Mouse (Mus musculus) hindbrain, embryonic 11.5 days (tissue): ENCODE data around the gene Klhl29. TPM values are rescaled to one million over a fixed set of nuclear protein-coding genes. Genes with fewer than 3 reads are reported as not detected.

ENCODE experiments used
- ATAC-seq: fragments of 200-750 bp; cut with Nextera tagmentation; 2 replicates; pipeline ENCODE4 v1.8.0; 2017; ENCODE audit warnings: mild to moderate bottlenecking, moderate TSS enrichment, moderate library complexity; ENCODE audit not compliant: low FRiP score
- DNase-seq: peaks from one replicate; pipeline ENCODE4 v3.0.0-alpha.2; 2015; ENCODE audit warnings: low spot score
- H3K27ac ChIP-seq: fragments of 300-500 bp; sonication (generic); 2 replicates; pipeline ENCODE4 v1.5.1; 2014; ENCODE audit warnings: mild to moderate bottlenecking, low read depth, low read length
- H3K27me3 ChIP-seq: fragments of 300-500 bp; sonication (generic); 2 replicates; pipeline ENCODE4 v1.6.1; 2014; ENCODE audit warnings: mild to moderate bottlenecking, low read length, moderate library complexity, mixed read lengths; ENCODE audit not compliant: control insufficient read depth, insufficient read depth
- H3K36me3 ChIP-seq: fragments of 300-500 bp; sonication (generic); 2 replicates; pipeline ENCODE4 v1.6.1; 2014; ENCODE audit warnings: mild to moderate bottlenecking, low read length, moderate library complexity, mixed read lengths; ENCODE audit not compliant: control insufficient read depth, insufficient read depth
- H3K4me1 ChIP-seq: fragments of 300-500 bp; sonication (generic); replicated peaks from 2 replicates; pipeline ENCODE4 v1.6.1; 2014; ENCODE audit warnings: low read length, mixed read lengths; ENCODE audit not compliant: control insufficient read depth, insufficient read depth
- H3K4me2 ChIP-seq: fragments of 300-500 bp; sonication (generic); replicated peaks from 2 replicates; pipeline ENCODE4 v1.6.1; 2014; ENCODE audit warnings: mild to moderate bottlenecking, low read depth, low read length
- H3K4me3 ChIP-seq: fragments of 300-500 bp; sonication (generic); 2 replicates; pipeline ENCODE4 v1.5.1; 2014; ENCODE audit warnings: low read depth, low read length
- H3K9ac ChIP-seq: fragments of 300-500 bp; sonication (generic); 2 replicates; pipeline ENCODE4 v1.6.1; 2014; ENCODE audit warnings: low read depth, low read length
- H3K9me3 ChIP-seq: fragments of 300-500 bp; sonication (generic); 2 replicates; pipeline ENCODE4 v1.6.1; 2016; ENCODE audit warnings: low read length; ENCODE audit not compliant: control insufficient read depth
- WGBS: fragments of 180-500 bp; shearing (Covaris S2); extraction: QIAGEN DNeasy Blood & Tissue Kit; methylation state at CpG from one replicate; pipeline ENCODE4 v1.1.7; 2014; 5-methylcytosine and 5-hydroxymethylcytosine counted together
- polyA plus RNA-seq: library from polyadenylated mRNA; unstranded; fragments of >200 nt; fragmentation: Nextera tagmentation; extraction: Ambion mirVana; gene quantifications from 2 replicates; pipeline ENCODE4 v1.2.1, GENCODE M21; 2014

Klhl29 gene
- polyA plus RNA-seq, 1 experiment from 2014 or later, result 2.6 TPM

DNA sequence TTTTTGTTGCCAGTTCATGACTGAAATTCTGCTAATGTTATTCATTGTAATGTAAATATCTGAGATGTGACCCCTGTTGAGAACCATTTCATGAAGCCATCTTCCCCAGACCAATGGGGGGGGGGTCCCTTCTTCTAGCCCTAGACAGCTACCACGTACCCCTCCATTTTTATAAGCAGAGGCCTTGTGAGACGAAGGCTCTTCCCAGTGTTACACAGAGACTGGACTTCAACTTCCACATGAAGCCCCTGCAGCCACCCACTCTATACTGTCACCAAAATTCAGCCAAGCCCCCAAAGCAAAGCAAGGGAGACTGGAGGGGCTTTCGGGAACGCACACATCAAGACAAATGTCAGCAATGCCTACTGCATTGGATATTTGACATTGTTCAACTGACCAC is 6.1 kb downstream of the Klhl29 start:
- Histone ChIP-seq H3K4me2 (no peak overlapping the region), H3K4me3 (no peak overlapping the region), H3K9me3 (no peaks in the 10 kb centered on the region), H3K36me3 (no peaks in the 10 kb centered on the region), H3K9ac (no peak overlapping the region), H3K27ac (no peak overlapping the region), H3K4me1 (no peaks in the 10 kb centered on the region), H3K27me3 (no peaks in the 10 kb centered on the region)
- WGBS, result 85% methylated on average over 4 of the region's 4 CpGs
- ATAC-seq (no peak), DNase-seq (no peak)

DNA sequence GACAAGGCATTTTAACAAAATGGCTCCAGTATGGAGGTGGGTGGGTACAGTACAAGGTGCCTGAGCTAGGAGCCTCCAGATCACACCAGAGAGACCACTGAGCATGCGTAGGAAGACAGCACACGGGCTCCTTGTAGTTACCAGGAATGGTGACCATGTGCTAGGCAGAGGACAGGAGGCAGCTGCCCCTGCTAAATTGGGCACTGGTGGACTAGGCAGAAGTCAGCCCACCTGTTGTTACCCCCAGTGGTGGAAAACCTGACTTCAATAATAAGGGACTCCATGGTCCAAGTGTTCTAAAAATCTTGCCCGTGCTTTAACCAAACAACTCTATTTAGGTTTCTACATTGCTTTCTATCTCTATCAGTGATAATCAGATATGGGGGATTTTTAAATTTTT is 10.6 kb downstream of the Klhl29 start:
- WGBS, result 85% methylated on average over 3 of the region's 3 CpGs
- Histone ChIP-seq H3K9ac (no peak overlapping the region), H3K4me2 (no peak overlapping the region), H3K27me3 (no peaks in the 10 kb centered on the region), H3K9me3 (no peaks in the 10 kb centered on the region), H3K36me3 (no peaks in the 10 kb centered on the region), H3K4me1 (no peaks in the 10 kb centered on the region), H3K4me3 (no peak overlapping the region), H3K27ac (no peak overlapping the region)
- no peak for DNase-seq
- ATAC-seq, result no peak

DNA sequence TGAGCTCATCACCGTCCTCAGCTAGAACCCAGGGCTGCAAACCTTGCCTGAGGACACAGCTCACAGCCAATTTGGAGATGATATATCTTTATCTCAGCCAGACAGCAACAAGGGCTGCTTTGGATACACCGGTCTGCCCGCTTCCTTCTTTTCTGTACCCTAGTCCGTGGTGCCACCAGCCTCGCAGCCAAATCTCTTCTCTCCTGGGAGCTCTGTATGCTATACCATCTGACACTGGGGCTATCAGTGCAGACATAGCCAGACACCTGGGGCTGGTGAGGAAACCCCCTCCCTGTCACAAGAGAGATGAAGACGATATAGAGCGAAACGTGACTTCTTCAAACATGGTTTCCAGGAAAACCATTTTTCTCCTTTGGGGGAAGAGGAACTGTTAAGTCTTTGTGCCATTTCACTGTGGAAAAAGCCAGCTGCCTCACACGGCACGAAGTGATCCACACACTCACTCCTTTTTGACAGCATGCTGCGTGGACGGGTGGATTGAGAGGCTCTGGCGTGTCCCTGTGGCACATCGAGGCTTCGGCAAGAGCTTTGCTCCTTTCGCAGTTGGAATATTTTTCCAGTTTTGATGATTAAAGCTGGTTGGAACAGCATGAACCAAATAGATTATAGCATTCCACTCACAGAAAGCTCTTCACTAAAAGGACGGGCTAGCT is 11.4 kb downstream of the Klhl29 start:
- no peak for DNase-seq
- Histone ChIP-seq H3K4me2 (no peak overlapping the region), H3K9me3 (no peaks in the 10 kb centered on the region), H3K27ac (no peak overlapping the region), H3K36me3 (no peaks in the 10 kb centered on the region), H3K4me3 (no peak overlapping the region), H3K9ac (no peak overlapping the region), H3K27me3 (no peaks in the 10 kb centered on the region), H3K4me1 (no peaks in the 10 kb centered on the region)
- no peak for ATAC-seq
- 89% methylated on average over 17 of the region's 17 CpGs for WGBS

DNA sequence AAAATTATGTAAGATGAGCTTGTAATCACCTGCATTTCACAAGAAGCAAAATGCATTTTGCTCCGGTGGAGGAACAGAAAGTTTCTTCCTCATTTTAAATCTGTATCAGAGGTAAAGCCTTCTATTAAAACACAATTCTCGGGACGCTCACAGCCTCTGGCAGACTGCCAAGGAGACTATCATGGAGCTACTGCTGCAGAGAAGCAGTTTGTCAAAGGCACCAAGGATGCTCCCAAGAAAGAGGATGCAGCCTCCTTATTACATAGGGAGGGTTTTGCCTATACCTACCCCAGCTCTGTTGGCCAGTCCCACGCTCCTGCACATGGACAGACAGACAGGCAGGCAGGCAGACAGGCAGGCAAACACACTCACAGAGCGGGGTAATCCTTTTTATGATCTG is 16.4 kb downstream of the Klhl29 start:
- Histone ChIP-seq H3K36me3 (no peaks in the 10 kb centered on the region), H3K27me3 (no peaks in the 10 kb centered on the region), H3K4me3 (no peak overlapping the region), H3K9me3 (no peaks in the 10 kb centered on the region), H3K27ac (no peak overlapping the region), H3K9ac (no peak overlapping the region), H3K4me2 (no peak overlapping the region), H3K4me1 (no peaks in the 10 kb centered on the region)
- ATAC-seq, result no peak
- DNase-seq, result no peak
- 72% methylated on average over 5 of the region's 5 CpGs for WGBS

DNA sequence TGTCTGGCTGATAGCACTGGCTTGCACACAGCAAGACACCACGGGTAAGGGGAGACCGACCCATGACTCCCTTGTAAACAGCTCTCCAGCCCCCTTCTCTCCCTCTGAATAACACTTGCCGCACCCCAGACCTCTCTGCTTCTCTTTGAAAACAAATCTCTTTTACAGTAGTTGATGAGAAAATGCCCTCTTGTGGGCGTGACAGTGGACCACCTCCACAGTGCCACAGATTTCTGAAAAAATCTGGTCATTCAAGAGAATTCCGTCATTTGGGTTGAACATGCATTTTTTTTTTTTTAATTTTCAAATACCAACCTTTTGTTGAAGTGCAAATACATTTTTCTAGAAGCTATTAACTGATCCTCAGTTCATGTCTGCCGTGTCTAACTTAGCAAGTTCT is 17.0 kb downstream of the Klhl29 start:
- Histone ChIP-seq H3K4me3 (no peak overlapping the region), H3K4me2 (no peak overlapping the region), H3K36me3 (no peaks in the 10 kb centered on the region), H3K27me3 (no peaks in the 10 kb centered on the region), H3K27ac (no peak overlapping the region), H3K9me3 (no peaks in the 10 kb centered on the region), H3K9ac (no peak overlapping the region), H3K4me1 (no peaks in the 10 kb centered on the region)
- WGBS, result 63% methylated on average over 6 of the region's 6 CpGs
- DNase-seq (no peak), ATAC-seq (no peak)

DNA sequence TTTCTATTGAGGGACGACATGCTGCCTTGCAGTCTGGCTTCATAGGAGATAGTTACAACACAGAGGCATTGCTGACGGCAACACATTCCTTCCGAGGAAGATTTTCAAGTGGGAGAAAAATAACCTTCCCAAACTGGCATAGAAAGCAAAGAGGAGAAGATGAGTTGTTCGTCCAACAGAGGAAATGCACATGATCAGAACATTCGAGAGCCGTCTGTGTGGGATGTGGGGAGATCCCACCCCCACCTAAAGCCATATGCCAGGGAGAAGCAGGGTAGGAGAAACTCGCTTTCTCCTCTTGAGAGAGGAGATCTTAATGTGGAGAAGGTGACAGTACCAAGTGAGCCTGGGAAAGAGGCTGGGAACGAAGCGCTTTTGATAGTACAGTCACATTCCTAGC is 22.1 kb downstream of the Klhl29 start:
- 89% methylated on average over 9 of the region's 9 CpGs for WGBS
- no peak overlapping the region for H3K27ac ChIP-seq
- no peak overlapping the region for H3K9ac ChIP-seq
- H3K9me3 ChIP-seq, result no peaks in the 10 kb centered on the region
- H3K27me3 ChIP-seq, result no peaks in the 10 kb centered on the region
- DNase-seq, result no peak
- no peaks in the 10 kb centered on the region for H3K36me3 ChIP-seq
- no peak overlapping the region for H3K4me2 ChIP-seq
- H3K4me1 ChIP-seq, result no peaks in the 10 kb centered on the region
- H3K4me3 ChIP-seq, result no peak overlapping the region
- ATAC-seq, result no peak

DNA sequence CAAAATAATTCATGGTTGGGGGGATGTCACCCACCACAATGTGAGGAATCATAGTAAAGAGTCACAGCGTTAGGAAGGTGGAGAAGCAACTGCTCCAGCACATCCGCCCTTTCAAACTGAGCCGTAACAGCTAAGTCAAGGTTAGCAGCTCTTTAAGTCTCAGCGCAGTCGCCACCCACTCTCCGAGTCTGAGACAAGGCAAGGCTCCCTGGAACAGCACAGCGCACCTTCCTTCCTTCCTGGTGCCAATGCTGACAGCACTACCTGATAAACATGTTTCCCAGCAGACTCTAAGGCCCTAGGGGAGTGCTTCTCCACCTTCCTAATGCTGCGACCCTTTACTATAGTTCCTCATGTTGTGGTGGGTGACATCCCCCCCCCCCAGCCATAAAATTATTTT is 22.7 kb downstream of the Klhl29 start:
- Histone ChIP-seq H3K27ac (no peak overlapping the region), H3K4me2 (no peak overlapping the region), H3K9me3 (no peaks in the 10 kb centered on the region), H3K4me1 (no peaks in the 10 kb centered on the region; the same call in 1 of the 2 replicates), H3K36me3 (no peaks in the 10 kb centered on the region), H3K27me3 (no peaks in the 10 kb centered on the region), H3K9ac (no peak overlapping the region), H3K4me3 (no peak overlapping the region)
- ATAC-seq, result no peak
- 94% methylated on average over 8 of the region's 8 CpGs for WGBS
- no peak for DNase-seq

DNA sequence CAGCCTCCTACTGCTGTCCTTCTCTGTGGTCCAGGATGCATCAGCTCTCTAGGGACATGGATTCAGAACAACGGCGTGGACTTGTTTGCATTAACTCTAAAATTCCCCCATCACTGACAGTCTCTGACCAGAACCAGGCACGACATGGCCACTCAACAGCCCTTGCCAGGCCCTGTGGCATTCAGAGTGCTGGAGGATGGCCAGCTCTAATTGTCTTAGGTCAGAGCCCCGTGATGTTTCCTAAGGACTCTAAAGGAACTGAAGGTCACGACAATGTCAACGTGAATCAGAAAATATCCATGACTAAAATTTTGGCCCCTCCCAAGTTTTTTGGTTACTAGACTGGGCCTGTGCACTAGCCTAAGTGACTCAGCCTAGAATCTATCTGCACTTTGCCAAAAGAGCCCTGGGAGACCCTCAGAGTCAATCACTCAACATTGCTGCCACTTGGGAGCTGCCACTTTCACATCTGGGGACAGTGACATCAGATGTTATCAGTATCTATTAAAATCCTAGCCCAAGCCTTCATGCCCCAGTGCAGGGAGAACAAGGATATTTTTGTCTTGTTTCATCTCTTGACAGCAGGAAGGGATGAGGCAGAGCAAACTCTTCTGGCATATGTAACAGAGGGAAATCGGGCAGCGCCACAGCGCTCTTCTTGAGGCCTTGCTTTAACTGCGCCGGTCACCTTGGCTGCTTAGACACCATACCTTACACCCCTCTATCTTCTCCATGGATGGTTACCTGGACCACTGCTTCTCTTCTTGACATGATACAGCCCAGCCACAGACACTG is 24.8 kb downstream of the Klhl29 start:
- H3K36me3 ChIP-seq, result no peaks in the 10 kb centered on the region
- DNase-seq, result no peak
- H3K9me3 ChIP-seq, result no peaks in the 10 kb centered on the region
- H3K27ac ChIP-seq, result no peak overlapping the region
- no peak overlapping the region for H3K4me3 ChIP-seq
- no peak for ATAC-seq
- no peaks in the 10 kb centered on the region for H3K27me3 ChIP-seq
- no peak overlapping the region for H3K4me2 ChIP-seq
- 83% methylated on average over 11 of the region's 11 CpGs for WGBS
- H3K9ac ChIP-seq, result no peak overlapping the region
- H3K4me1 ChIP-seq, result no peaks in the 10 kb centered on the region; the same call in 1 of the 2 replicates

DNA sequence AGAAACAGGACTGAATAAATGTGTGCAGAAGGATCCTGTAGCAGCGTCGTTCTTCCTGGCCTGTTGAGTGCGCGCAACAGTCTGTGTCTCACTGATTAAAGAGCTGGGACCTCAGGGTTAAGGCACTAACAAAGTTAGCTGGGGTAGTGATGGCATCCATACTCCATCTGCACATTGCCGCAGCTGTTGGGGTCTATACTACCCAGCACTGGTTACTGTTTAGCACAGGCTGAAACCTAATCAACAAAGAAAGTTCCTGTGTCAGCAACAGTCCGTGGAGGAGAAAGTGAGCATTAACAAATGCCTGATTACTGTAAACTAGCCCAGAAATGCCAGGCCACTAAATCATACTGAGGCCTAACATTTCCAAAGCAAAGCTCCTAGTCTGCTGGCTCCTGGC is 30.4 kb downstream of the Klhl29 start:
- Histone ChIP-seq H3K4me2 (no peak overlapping the region), H3K27me3 (no peaks in the 10 kb centered on the region), H3K4me1 (no peaks in the 10 kb centered on the region; the same call in 1 of the 2 replicates), H3K9me3 (no peaks in the 10 kb centered on the region), H3K27ac (no peak overlapping the region), H3K36me3 (no peaks in the 10 kb centered on the region), H3K4me3 (no peak overlapping the region), H3K9ac (no peak overlapping the region)
- ATAC-seq, result no peak
- no peak for DNase-seq
- WGBS, result 89% methylated on average over 6 of the region's 6 CpGs
